Mouse (Mus musculus) ovary, postnatal 14 days (tissue): Measurements from ENCODE around the gene Hes5.
A peak's percentile ranks its signal among the peaks of the same experiment; 100 is the strongest.

ENCODE experiments used
- DNase-seq: peaks from one replicate; pipeline ENCODE4 v3.0.0; 2022; ENCODE audit warnings: low spot score

Hes5 gene

GRCm38 (mm10) chr4:154942632-154943322 is 17.9 kb upstream of the Hes5 start:
- DNase-seq: no peak

GRCm38 (mm10) chr4:154943323-154944039 is 17.2 kb upstream of the Hes5 start:
- DNase-seq: no peak

- peak; percentile 64 for DNase-seq
Observed at GRCm38 (mm10) chr4:154944121-154944590, 16.6 kb upstream of the Hes5 start.

DNA sequence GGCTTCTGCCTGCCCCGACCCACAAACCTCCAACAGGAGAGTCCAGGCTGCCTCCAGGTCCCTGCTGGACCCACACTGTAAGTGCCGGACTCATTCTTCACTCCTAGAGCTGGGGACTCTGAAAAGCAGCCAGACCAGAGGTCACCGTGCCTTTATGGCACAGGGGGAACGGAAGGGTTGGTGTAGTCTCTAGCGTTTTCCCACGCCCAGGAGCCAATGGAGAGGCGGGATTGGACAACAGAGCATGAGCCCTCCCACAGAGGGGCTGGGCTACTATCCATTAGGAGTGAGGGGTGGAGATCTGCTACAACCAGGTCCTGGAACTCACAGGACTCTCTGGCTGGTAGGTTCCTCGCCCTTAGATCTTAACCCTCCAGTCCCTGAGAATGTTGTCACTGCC is 14.4 kb upstream of the Hes5 start:
- peak; percentile 59 for DNase-seq

DNA sequence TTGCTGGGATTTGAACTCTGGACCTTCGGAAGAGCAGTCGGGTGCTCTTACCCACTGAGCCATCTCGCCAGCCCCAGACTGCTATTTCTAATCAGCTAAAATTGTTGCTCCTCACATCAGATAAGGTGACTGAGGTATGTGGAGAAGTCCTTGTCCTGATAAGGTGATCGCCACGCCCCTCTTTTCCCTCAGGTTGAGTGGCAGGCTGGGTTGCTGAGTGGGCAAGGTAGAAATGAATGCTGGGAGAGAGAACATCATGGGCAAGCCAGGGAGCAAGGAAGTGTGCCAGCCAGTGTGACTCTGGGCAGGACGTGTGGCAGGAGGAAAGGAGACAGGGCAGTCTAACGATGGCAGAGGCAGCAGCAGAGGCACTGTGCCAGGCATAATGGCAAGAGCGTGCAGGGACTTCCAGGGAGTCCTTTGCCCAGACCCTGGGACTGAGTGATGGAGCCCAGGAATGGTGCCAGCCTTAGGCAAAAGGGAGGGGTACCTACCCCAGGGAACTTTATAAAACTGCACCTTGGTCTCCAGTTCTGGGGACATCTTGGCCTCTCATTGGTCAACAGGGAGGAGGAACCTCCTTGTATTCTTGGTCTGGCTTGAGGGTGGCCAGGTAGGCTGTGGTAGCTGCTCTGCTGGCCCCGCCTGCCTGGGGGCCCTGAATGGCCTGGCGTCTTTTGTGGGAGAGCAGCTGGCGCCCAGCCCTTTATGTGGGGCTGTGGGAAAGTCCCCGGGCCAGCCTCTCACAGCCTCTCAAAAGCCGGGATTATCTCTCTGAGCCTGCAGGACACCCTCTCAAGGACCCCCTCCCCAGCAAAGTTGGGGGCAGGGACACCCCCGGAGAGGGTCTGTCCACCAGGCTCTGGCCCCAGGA is 12.4 kb upstream of the Hes5 start:
- no peak for DNase-seq

- DNase-seq: no peak
Observed at GRCm38 (mm10) chr4:154948940-154949588, 11.7 kb upstream of the Hes5 start.

- DNase-seq: no peak
Observed at GRCm38 (mm10) chr4:154949589-154949982, 11.1 kb upstream of the Hes5 start.

GRCm38 (mm10) chr4:154952461-154953241 is 8.1 kb upstream of the Hes5 start:
- no peak for DNase-seq

DNA sequence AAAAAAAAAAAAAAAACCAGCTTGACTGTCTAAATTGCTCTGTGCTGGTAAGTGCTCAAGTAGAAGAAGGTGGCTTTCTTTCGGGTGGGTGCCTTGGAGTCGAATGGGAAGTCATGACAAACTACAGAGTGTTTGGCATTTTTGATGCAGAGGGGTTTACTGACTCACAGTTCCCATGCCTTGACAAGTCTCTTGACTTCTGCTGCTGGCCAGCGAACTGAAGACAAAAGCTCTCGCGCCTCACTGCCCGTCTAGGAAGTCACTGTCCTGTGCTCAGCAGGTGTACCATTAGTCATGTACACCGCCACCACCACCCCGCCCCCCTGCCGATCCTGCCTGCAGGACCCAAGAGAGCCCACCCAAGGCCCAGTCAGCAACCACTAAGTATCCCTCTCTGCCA is 4.1 kb upstream of the Hes5 start:
- no peak for DNase-seq

DNA sequence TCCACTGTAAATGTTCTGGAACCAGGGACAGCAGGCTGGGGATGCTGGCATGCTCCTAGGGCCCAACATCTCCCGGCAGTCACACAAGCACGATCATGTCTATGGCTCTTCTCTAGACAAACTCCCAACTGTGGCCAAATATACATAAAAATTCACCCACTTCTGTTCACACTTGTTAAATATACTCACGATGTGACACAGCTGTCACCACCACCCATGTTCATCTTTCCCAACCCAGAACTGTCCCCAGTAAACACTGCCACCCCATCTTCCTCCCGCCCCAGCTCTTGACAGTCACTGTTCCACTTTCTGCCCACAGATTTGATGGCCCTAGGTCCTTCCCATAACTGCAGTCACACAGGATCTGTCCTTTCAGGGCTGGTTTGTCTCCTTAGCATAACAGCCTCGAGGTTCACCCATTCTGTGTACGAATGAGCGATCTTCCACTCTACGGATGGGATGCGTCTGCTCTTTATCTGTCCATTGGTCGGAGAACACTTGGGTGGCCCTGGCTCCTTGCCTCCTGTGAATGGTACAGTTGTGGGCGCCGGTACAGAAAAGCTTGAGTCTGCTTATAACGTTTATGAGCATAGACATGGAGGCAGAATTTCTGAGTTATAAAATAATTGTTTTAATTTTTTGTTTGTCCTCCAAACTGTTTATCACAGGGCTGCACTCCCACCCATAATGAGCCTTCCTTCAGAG is 3.3 kb upstream of the Hes5 start:
- no peak for DNase-seq

DNA sequence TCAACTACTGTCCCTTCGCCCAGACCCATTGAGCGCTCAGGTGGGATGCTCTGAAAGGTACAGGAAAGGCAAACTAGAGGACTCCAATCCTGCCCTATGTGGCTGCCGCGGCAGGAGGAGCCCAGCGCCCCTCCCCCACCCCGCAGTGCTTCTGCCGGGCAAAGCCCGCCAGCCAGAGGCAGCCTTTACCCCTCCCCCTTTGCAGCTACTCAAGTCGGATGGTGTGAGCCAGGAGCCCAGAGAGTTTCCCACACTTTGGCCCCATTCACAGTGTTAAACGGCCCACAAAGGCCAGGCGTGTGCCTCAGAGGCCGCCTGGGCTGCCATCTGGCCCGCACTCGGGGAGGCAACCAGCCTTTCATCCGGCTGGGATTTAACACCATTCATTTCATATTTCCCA is 2.6 kb upstream of the Hes5 start:
- DNase-seq: no peak

GRCm38 (mm10) chr4:154958621-154959020 is 2.1 kb upstream of the Hes5 start:
- DNase-seq: no peak

DNA sequence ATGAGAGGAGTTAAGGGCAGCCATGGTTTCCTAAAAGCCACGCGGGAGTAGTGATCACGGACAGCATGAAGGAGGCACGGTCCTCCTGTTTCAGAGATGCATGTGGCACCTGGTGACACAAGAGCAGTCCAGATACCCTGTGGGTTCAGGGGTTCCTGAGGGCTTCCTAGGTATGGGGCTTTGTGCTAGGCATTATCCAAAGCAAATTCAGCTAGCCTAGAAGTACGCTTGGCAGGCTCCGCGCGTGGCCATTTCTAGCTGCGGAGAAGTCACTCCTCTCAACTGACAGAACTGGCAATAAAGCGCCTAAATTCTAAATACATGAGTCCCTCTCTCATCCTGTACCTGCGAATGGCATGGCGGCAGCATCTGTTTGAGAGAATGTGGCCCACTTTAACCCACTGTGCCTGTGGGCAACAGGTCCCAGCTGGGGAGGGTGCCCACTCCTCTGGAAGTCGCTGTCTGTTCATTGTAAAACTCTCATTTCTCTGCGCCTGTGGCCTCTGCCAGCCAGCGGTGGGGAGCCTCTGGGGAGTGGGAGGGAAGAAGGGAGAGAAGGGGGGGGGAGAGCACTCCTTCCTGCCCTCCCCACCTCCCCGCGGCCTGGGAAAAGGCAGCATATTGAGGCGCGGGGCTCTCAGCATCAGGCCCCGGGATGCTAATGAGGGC is 568 bp upstream of the Hes5 start:
- DNase-seq: no peak

DNA sequence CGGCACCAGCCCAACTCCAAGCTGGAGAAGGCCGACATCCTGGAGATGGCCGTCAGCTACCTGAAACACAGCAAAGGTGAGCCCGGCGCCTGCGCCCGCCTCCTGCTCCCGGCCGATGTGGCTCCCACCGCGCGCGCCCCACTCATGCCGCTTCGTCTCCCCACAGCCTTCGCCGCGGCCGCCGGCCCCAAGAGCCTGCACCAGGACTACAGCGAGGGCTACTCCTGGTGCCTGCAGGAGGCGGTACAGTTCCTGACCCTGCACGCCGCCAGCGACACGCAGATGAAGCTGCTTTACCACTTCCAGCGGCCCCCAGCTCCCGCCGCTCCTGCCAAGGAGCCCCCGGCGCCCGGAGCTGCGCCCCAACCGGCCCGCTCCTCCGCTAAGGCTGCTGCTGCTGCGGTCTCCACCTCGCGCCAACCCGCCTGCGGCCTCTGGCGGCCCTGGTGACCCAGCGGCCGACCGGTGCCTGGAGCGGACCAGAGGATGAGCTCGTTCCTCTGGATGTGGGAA is 559 bp downstream of the Hes5 start:
- no peak for DNase-seq

DNA sequence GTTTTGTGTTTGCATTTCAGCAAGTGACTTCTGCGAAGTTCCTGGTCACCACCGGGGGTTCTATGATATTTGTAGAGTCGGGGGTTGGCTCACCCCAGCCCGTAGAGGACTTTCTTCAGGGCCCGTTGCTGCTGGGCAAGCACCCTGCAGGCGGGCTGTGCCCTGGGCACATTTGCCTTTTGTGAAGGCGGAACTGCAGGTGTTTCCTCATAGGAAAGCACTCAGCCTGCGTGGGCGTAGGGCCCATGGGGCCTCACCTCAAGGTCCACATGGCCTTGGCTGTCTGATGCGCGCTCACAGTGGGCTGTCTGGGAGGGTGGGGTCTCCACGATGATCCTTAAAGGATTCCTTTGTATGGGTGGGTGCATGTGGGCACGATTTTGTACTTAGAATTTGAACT is 1.2 kb downstream of the Hes5 start:
- DNase-seq: no peak

GRCm38 (mm10) chr4:154962683-154963082 is 2.0 kb downstream of the Hes5 start:
- DNase-seq: no peak

DNA sequence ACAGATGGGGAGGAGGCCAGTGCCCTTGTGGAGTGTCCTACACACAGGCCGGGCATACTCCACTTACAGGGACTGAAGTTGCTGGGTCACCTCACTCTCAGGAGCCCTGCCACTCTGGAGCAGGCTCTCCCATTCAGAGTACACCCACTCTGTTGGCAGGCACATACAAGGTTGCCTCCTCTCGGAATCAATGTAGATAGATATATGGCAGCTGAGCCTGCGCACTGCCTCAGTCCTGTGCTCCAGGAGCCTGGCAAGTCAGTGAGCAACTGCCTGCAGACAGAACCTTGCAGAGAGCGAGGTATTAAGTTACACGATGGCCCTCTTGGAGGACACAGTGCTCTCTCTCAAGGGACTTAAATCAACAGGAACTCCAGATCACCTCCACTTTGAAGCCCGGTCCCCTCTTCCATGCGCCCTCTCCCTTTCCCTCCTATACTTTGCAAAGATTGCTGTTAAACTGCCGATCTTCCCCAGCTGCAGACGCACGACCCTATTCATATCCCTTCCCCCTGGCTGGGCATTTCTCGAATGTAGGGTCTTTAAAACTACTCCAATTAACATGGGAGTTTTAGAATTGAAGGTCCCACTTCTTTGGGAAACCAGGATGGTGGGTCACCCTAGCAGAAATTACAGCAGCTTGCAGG is 2.6 kb downstream of the Hes5 start:
- DNase-seq: no peak

DNA sequence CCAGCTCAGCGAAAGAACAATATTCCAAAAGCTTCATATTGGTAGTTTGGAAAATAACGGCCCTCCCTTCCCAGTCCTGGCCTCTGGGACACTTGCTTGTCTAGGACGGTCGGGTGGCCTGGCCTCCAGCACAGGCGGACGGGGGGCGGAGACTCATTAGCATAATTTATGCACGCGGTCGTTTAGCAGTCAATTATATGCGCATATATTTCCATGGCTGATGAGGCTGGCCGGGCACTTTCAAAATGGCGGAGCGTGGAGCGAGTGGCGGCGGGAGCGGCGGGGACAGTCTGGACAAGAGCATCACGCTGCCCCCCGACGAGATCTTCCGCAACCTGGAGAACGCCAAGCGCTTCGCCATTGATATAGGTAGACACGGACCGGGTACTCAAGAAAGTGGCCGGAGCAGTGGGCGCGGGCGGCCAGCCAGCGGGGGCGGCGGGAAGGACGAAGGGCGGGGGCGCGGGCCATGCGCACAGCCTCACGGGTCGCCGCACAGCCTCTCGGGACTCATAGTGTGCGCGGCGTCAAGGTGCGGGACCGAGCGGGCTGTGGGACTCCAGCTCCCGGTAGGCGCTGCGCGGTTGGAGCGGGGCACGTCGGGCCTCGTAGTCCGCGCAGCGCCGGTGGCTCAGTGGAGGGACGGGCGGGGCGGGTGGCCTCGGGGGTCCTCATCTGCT is 3.3 kb downstream of the Hes5 start, which contains the start of gene Pank4:
Gene Pank4, plus strand, starts transcription at position 223 of the 680 bp plus-strand sequence.
- peak; percentile 76 for DNase-seq
